Mouse (Mus musculus) lung, adult 2 months (tissue): ENCODE data around the gene Ceacam13.
"Not testable (repeated sequence)": the region's sequence is repeated elsewhere in the genome, so short reads cannot be mapped to it uniquely, and the experiment has no call there.

Experiments used
- CTCF ChIP-seq: fragments of 200-500 bp; IDR thresholded peaks from 2 replicates; pipeline ENCODE4 v1.5.1; 2011; ENCODE audit warnings: mild to moderate bottlenecking, low read length, control low read depth; ENCODE audit not compliant: insufficient read depth
- POLR2A ChIP-seq: fragments of 200-500 bp; IDR thresholded peaks from 2 replicates; pipeline ENCODE4 v1.6.1; 2011; ENCODE audit warnings: low read depth, mild to moderate bottlenecking, control low read depth, low read length, borderline replicate concordance; ENCODE audit errors: extremely low read depth

DNA sequence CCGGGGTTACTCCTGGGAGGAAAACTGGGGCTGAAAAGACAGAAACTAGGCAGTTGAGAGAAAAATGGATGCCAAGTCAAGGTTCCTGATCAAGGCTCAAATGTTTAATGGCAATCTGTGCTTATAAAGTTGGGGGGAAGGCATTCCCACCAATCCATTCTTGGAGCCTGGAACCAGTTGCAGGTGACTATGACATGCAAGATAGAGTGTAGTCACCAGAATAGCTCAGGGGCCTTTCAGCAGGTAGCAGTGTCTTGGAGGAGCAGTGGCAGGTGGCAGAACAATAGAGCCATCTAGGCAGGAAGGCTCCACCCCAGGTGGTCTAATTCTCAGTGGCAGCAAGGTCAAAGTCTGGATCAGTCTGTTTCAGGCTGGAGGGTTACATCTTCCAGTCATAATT, 8.6 kb upstream of the Ceacam13 start:
- TF ChIP-seq CTCF, POLR2A: not testable (repeated sequence)
